ENCODE assay signal across 13 mouse cellular contexts in genomic region chr11:72953116-72953439, GRCm38 (mm10). TPM values are rescaled to one million over a fixed set of nuclear protein-coding genes. Genes with fewer than 3 reads are reported as not detected.
DNase-seq lines count a peak whose midpoint lies in the region; ATAC-seq and TF ChIP-seq lines count a peak whose summit lies in the region.
"Had no signal": no experiment of that assay in that cellular context is flagged by ENCODE, and none has a peak within 500 bp of the region (broad histone marks: within the 10 kb centered on the region; RNA-seq: fewer than 3 reads in every experiment).

No protein-coding gene starts in this region.

- peaks cover 41% of the 10 kb centered on the region for H3K4me1 ChIP-seq in heart, adult 2 months (ENCODE audit: control insufficient read depth, insufficient read depth, low read length)
- H3K4me1 ChIP-seq in kidney, embryonic 14.5 days (ENCODE audit: control insufficient read depth, insufficient read depth, low read length): peaks cover 22% of the 10 kb centered on the region; the same call in 1 of the 2 replicates
- H3K4me1 ChIP-seq in megakaryocyte, embryonic 14.5 days: peaks cover 99% of the 10 kb centered on the region
- H3K4me1 ChIP-seq in small intestine, adult 2 months (ENCODE audit: control insufficient read depth, insufficient read depth, insufficient read length, low read length): peaks cover 34% of the 10 kb centered on the region

- peak in 1 of 2 experiments; percentile 20 for DNase-seq in heart, adult 2 months
- DNase-seq in heart, postnatal 14 days: no peak
- DNase-seq in kidney, adult 8-10 months: no peak
- DNase-seq: left cerebral cortex, postnatal 4 days; retina, postnatal 1 day had no signal

- H3K27ac ChIP-seq in heart, adult 2 months: peak overlapping the region; percentile 82
- H3K27ac ChIP-seq in kidney, embryonic 14.5 days (ENCODE audit: low read depth, low read length): peak overlapping the region; percentile 32; the same call in 1 of the 2 replicates
- H3K27ac ChIP-seq in small intestine, adult 2 months (ENCODE audit: insufficient read depth, low read depth, low read length): peak overlapping the region; percentile 89
- H3K27ac ChIP-seq: neural tube, embryonic 13.5 days had no signal

- no peaks in the 10 kb centered on the region for H3K9me3 ChIP-seq in kidney, embryonic 14.5 days (ENCODE audit: control insufficient read depth, low read length)
- peaks cover 20% of the 10 kb centered on the region for H3K9me3 ChIP-seq in megakaryocyte, embryonic 14.5 days
- H3K9me3 ChIP-seq: neural tube, embryonic 13.5 days had no signal

- intact Hi-C loops in heart, adult 2 months (cut with DNase I): no loop called here
- intact Hi-C loops in heart, postnatal 14 days (cut with DNase I): no loop called here

- no peak for TF ChIP-seq POLR2A in heart, adult 2 months (IDR thresholded peaks at IDR 0.05; ENCODE audit: insufficient read depth, low read depth, low read length)
- TF ChIP-seq POLR2A in small intestine, adult 2 months (IDR thresholded peaks at IDR 0.05; ENCODE audit: low read depth, low read length): no peak

- no peaks in the 10 kb centered on the region for H3K27me3 ChIP-seq in heart, adult 2 months (ENCODE audit: control insufficient read depth, insufficient read depth, low read length)
- H3K27me3 ChIP-seq in kidney, embryonic 14.5 days (ENCODE audit: control insufficient read depth, insufficient read depth, low read length): no peaks in the 10 kb centered on the region
- H3K27me3 ChIP-seq in megakaryocyte, embryonic 14.5 days (replicated peaks): no peaks in the 10 kb centered on the region
- no peaks in the 10 kb centered on the region for H3K27me3 ChIP-seq in small intestine, adult 2 months (ENCODE audit: control insufficient read depth, insufficient read depth, low read length)

- peaks cover 4% of the 10 kb centered on the region for H3K36me3 ChIP-seq in heart, adult 2 months (ENCODE audit: control insufficient read depth, insufficient read depth, low read length)
- no peaks in the 10 kb centered on the region for H3K36me3 ChIP-seq in kidney, embryonic 14.5 days (ENCODE audit: control insufficient read depth, insufficient read depth, low read length)
- peaks cover 45% of the 10 kb centered on the region for H3K36me3 ChIP-seq in megakaryocyte, embryonic 14.5 days (replicated peaks; ENCODE audit: low read length)
- H3K36me3 ChIP-seq in small intestine, adult 2 months (ENCODE audit: control insufficient read depth, insufficient read depth, low read length): no peaks in the 10 kb centered on the region
- H3K36me3 ChIP-seq: neural tube, embryonic 13.5 days had no signal

- no peak overlapping the region for H3K9ac ChIP-seq in heart, adult 2 months (ENCODE audit: low read depth, low read length)
- H3K9ac ChIP-seq in kidney, embryonic 14.5 days (ENCODE audit: low read depth, low read length): no peak overlapping the region
- H3K9ac ChIP-seq: neural tube, embryonic 13.5 days had no signal

- H3K4me2 ChIP-seq in kidney, embryonic 14.5 days (replicated peaks; ENCODE audit: low read depth, low read length): no peak overlapping the region
- H3K4me2 ChIP-seq: neural tube, embryonic 13.5 days had no signal

- 64% methylated on average over 1 of the region's 1 CpGs for WGBS in heart, adult 2 months
- 92% methylated on average over 1 of the region's 1 CpGs for WGBS in kidney, embryonic 14.5 days
- 13% methylated on average over 1 of the region's 1 CpGs for WGBS in small intestine, adult 2 months

- no peaks in the 10 kb centered on the region for H3K79me2 ChIP-seq in heart, adult 2 months (replicated peaks; ENCODE audit: control insufficient read depth, insufficient read depth, low read length)

- TF ChIP-seq CTCF in heart, adult 2 months (IDR thresholded peaks at IDR 0.05): no peak
- TF ChIP-seq CTCF in small intestine, adult 2 months (IDR thresholded peaks at IDR 0.05; ENCODE audit: extremely low read depth, insufficient read length, insufficient replicate concordance, low read depth, low read length): no peak

- TF ChIP-seq EP300 in heart, adult 2 months (IDR thresholded peaks at IDR 0.05; ENCODE audit: insufficient read depth, low read depth, low read length): no peak

- H3K4me3 ChIP-seq in heart, adult 2 months: no peak overlapping the region
- no peak overlapping the region for H3K4me3 ChIP-seq in kidney, embryonic 14.5 days (ENCODE audit: low read length)
- H3K4me3 ChIP-seq in megakaryocyte, embryonic 14.5 days (replicated peaks): peak overlapping the region; percentile 89
- H3K4me3 ChIP-seq in small intestine, adult 2 months (ENCODE audit: low read depth, low read length): no peak overlapping the region
- H3K4me3 ChIP-seq: neural tube, embryonic 13.5 days had no signal

- no peak for ATAC-seq in kidney, embryonic 14.5 days (ENCODE audit: low FRiP score, low TSS enrichment)
- ATAC-seq in megakaryocyte, adult 5-6 weeks (ENCODE audit: poor library complexity, severe bottlenecking): no peak
- ATAC-seq in CD4-positive, CD25-positive, alpha-beta regulatory T cell, adult 4 months: no peak
- ATAC-seq: midbrain, embryonic 16.5 days had no signal

RNA-seq across cellular contexts. Expression of gene Atp2a3, which starts 7.9 kb away (rescaled TPM):
- 10 to 100 TPM; 10.9 to 14.5 TPM for total RNA-seq in heart, adult 2 months (2021)
- polyA plus RNA-seq in heart, adult 2 months (2012; rRNA removed): 15.9 and 17.3 TPM in 2 replicates
- 10 to 100 TPM; 18.4 to 19.3 TPM for total RNA-seq in heart, postnatal 14 days (2021)
- 1.3 and 2.2 TPM in 2 replicates for polyA plus RNA-seq in kidney, embryonic 14.5 days (2014; fragmentation: Nextera tagmentation; extraction: Ambion mirVana)
- 354 and 444 TPM in 2 replicates for polyA plus RNA-seq in megakaryocyte, embryonic 14.5 days (2012; ENCODE audit: insufficient read depth, low replicate concordance)
- 83.5 and 92.8 TPM in 2 replicates for total RNA-seq in megakaryocyte, adult 5-6 weeks (2015)
- total RNA-seq in megakaryocyte, adult 5-6 weeks (2017): 79.8 and 123 TPM in 2 replicates
- polyA plus RNA-seq in small intestine, adult 2 months (2012; rRNA removed): 113 and 128 TPM in 2 replicates
- 10 to 100 TPM; 57.5 to 89.4 TPM for polyA plus RNA-seq in CD4-positive, CD25-positive, alpha-beta regulatory T cell, adult 4 months (2017; shearing (Covaris generic))

RNA-seq across cellular contexts. Expression of gene P2rx1, which starts 45.8 kb away (rescaled TPM):
- under 1 TPM; 0.21 to 0.86 TPM for total RNA-seq in heart, adult 2 months (2021)
- polyA plus RNA-seq in heart, adult 2 months (2012; rRNA removed): 0.76 and 0.91 TPM in 2 replicates
- total RNA-seq in heart, postnatal 14 days (2021): 1 to 10 TPM in 1 of 2 experiments, under 1 TPM in 1; 0.60 to 1.0 TPM
- 0.61 and 0.76 TPM in 2 replicates for polyA plus RNA-seq in kidney, embryonic 14.5 days (2014; fragmentation: Nextera tagmentation; extraction: Ambion mirVana)
- 400 TPM in 2 replicates for polyA plus RNA-seq in megakaryocyte, embryonic 14.5 days (2012; ENCODE audit: insufficient read depth, low replicate concordance)
- total RNA-seq in megakaryocyte, adult 5-6 weeks (2015): 15.8 and 16.4 TPM in 2 replicates
- 9.8 and 10.4 TPM in 2 replicates for total RNA-seq in megakaryocyte, adult 5-6 weeks (2017)
- 12.6 and 25.1 TPM in 2 replicates for polyA plus RNA-seq in small intestine, adult 2 months (2012; rRNA removed)
- polyA plus RNA-seq in CD4-positive, CD25-positive, alpha-beta regulatory T cell, adult 4 months (2017; shearing (Covaris generic)): under 1 TPM in 1 of 2 experiments, not detected in 1; 0.39 TPM
- polyA plus RNA-seq: inflammation-experienced regulatory T-cells, adult 6 months had no signal

Comparison
In these comparisons a context has a peak if more than half of its experiments do, and no peak if none do; other contexts are left out.
1. H3K27ac ChIP-seq: peak in every context shown above with its lines; median percentile 89 in small intestine, adult 2 months; 82 in heart, adult 2 months; 32 in kidney, embryonic 14.5 days.
2. RNA of gene P2rx1, which starts 45.8 kb away (polyA plus RNA-seq): 400 TPM in megakaryocyte, embryonic 14.5 days; 12.6 to 25.1 TPM in small intestine, adult 2 months, 0.76 to 0.91 TPM in heart, adult 2 months, 0.61 to 0.76 TPM in kidney, embryonic 14.5 days and 0.39 TPM in CD4-positive, CD25-positive, alpha-beta regulatory T cell, adult 4 months; every median in the first group is over 10 times any median in the second.